Mouse (Mus musculus): ENCODE measurements around the gene Bsx.

- TF ChIP-seq GATA1 (IDR thresholded peaks at IDR 0.05; ENCODE audit: borderline replicate concordance, low read length) (no peak), FLI1 (IDR thresholded peaks at IDR 0.05; ENCODE audit: low read length) (no peak)
Measured at GRCm38 (mm10) chr9:40907413-40907812, 33.5 kb downstream of the Bsx start.
